Mouse (Mus musculus) bone marrow, adult 2 months (tissue): ENCODE measurements around the gene Gm10300.

Experiments
- CTCF ChIP-seq: fragments of 200-500 bp; IDR thresholded peaks from 2 replicates; pipeline ENCODE4 v1.5.1; 2011; ENCODE audit warnings: low read length, control low read depth; ENCODE audit not compliant: control insufficient read depth, insufficient read depth
- POLR2A ChIP-seq: fragments of 200-500 bp; IDR thresholded peaks from 2 replicates; pipeline ENCODE4 v1.6.1; 2011; ENCODE audit warnings: low read depth, mild to moderate bottlenecking, control low read depth, low read length, borderline replicate concordance; ENCODE audit not compliant: control insufficient read depth

DNA sequence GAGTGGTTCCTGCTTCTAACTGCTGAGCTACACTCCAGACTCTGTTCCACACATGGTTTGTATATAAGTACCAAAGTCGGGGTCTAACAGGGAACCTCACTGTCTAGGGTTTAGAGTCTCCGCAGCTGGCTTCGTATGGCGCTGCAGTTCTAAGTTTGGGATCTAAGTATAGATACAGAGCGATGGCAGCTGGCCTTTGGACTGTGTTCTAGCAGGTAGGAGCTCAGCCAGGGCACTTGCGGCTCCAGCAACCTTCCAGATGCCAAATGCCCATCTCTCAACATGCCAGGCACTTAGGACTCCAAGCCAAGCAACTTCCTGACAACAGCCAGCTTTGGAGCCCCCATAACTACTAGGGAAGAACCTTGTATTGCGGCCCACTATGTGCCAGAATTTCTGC, 33.7 kb downstream of the Gm10300 start:
- TF ChIP-seq CTCF = no peak
- no peak for TF ChIP-seq POLR2A
